Mouse (Mus musculus): ENCODE measurements around the gene Ablim2. TPM values are rescaled to one million over a fixed set of nuclear protein-coding genes. Genes with fewer than 3 reads are reported as not detected.

Ablim2 gene
- polyA plus RNA-seq (2017; shearing (Covaris generic)), result 1 to 10 TPM; 2.1 to 3.6 TPM

DNA sequence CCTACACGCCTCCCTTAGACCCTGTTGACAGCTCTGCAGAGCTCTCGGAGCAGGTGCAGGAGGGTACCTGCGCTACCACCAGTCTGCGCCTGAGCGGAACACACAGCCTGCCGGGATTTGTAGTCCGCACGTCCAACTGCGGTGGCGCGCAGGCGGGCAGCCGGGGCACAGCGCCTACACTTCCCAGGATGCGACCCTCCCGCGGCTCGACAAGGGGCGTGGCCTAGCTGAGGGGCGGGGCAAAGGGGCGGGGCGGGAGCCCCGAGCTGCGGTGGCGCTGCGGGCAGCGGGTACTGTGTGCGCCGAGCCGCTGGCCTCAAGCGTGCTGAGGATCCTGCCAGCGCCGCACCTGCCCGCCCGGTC is at the start of gene Ablim2:
Gene Ablim2 (plus strand): TSS at position 242 of the 363 bp plus-strand sequence.

DNA sequence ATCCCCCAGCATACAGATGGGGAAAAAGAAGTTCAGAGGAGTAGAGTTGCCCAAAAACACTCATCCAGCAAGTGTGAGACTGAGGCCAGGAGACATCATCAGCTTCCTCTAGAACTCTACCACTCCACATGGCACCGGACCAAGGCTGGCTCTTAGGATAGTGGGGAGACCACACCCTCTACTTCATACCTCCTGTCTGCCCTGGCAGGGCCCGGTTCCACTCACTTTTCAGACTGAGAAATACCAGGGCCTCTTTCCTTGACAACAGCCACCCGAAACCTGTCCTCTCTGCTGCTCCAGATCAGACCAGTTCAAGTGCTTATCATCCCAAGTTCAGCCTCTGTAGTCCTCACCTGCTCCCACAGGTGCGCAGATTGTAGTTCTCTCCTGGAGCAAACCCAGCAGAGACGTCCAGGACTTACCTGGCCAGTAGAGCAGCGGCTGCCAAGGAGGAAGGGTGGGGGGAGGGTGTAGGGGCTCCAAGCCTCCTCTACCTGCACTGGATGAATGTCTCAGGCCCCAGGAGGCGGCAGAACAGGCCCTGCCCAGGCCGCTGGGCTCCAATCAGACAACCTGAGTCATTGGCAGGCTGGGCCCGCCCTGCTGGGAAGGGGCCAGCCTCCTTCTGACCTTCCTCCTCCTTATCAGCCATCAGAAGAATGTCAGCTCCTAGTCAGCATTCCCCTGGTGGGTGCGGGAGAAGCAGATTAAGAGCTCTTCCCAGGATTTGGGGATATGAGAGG is 18.0 kb upstream of the Ablim2 start, which contains the start of gene Sh3tc1:
Gene Sh3tc1 (minus strand): TSS at position 452 of the 743 bp plus-strand sequence.

DNA sequence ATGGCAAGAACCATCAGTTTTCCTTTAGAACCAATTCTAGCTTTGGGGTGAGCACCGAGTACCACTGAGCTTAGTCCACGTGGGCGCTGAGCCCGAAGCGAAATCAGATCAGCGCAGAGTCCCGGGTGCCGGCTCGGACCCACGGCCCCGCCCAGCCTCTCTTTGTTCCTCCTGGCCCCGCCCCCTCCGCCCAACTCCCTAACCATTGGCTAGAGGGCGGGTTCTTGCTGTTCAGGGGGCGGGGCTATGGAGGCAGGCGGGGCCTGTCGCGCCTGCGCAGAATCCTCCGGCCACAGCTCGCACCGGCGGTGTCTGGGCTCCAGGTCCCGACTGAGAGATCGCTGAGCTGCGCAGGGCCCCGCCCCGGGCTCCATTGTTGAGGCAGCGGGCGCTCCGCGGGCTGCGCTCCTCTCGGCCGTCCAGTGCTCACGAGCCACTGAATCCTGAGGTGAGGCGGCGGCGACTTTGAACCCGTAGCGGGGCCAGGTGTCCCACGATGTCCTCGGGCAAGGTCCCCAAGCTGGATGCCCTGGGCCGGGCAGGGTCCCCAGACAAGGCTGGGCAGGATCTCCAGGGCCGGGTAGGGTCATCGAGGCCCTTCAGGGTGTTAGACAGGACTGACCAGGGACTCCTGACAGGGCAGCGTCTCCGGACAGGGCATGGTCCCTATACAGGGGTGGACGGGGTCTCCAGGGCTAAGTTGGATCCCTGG is 135.6 kb downstream of the Ablim2 start, which contains the start of gene Afap1:
Gene Afap1 (plus strand): TSS at position 227 of the 712 bp plus-strand sequence.

Other genes with a start within 250 kb of the Ablim2 start
- gene Cpz, start 232.2 kb upstream of the Ablim2 start, polyA plus RNA-seq (2017; shearing (Covaris generic)), result not detected
- gene Trmt44, start 182.8 kb upstream of the Ablim2 start, polyA plus RNA-seq (2017; shearing (Covaris generic)), result 1 to 10 TPM; 6.3 to 8.5 TPM
- gene Acox3, start 174.8 kb upstream of the Ablim2 start, polyA plus RNA-seq (2017; shearing (Covaris generic)), result 10 to 100 TPM; 25.9 to 36.0 TPM
- gene Htra3, start 78.1 kb upstream of the Ablim2 start, polyA plus RNA-seq (2017; shearing (Covaris generic)), result 1 to 10 TPM in 1 of 2 experiments, not detected in 1; 1.4 TPM
- gene Sh3tc1, start 17.9 kb upstream of the Ablim2 start, polyA plus RNA-seq (2017; shearing (Covaris generic)), result 1 to 10 TPM; 1.3 to 5.0 TPM
- gene Afap1, start 135.4 kb downstream of the Ablim2 start, polyA plus RNA-seq (2017; shearing (Covaris generic)), result 1 to 10 TPM; 1.9 to 3.1 TPM

Data from activated CD4-positive, CD25-positive, alpha-beta regulatory T cell (primary cell).